Mouse (Mus musculus): Measurements from ENCODE around the gene Cyb5r3. TPM values are rescaled to one million over a fixed set of nuclear protein-coding genes. Genes with fewer than 3 reads are reported as not detected.
A peak's percentile ranks its signal among the peaks of the same experiment; 100 is the strongest.

Gene Cyb5r3
- 10 to 100 TPM; 67.9 to 69.6 TPM for total RNA-seq (2021)
- long read RNA-seq, experiment 1, transcript Cyb5r3-201 (9 exons, 2,422 nt): major isoform, 135 of 145 reads
- long read RNA-seq, experiment 1, partial matches to known transcripts: 1 of 145 reads
- long read RNA-seq, experiment 1, other reads (novel, unspliced or antisense): 5 of 145 reads
- long read RNA-seq, experiment 2, transcript Cyb5r3-201 (9 exons, 2,422 nt): major isoform, 111 of 118 reads
- long read RNA-seq, experiment 2, partial matches to known transcripts: 1 of 118 reads
- long read RNA-seq, experiment 2, other reads (novel, unspliced or antisense): 5 of 118 reads

GRCm38 (mm10) chr15:83172492-83173429 lies at the start of gene Cyb5r3:
Gene Cyb5r3, minus strand, starts transcription at chr15:83172592.
- DNase-seq (ENCODE audit: low spot score in 2 of 2): peak in 1 of 2 experiments; percentile 52
- intact Hi-C loops (cut with DNase I): no loop called here

GRCm38 (mm10) chr15:83221721-83222120 lies 49.3 kb upstream of the Cyb5r3 start:
- intact Hi-C loops (cut with DNase I): no loop called here
- DNase-seq (ENCODE audit: low spot score in 2 of 2): no peak

- intact Hi-C loops (cut with DNase I): no loop called here
- no peak for DNase-seq (ENCODE audit: low spot score in 2 of 2)
Measured at GRCm38 (mm10) chr15:83220368-83221013, 48.1 kb upstream of the Cyb5r3 start.

GRCm38 (mm10) chr15:83215322-83216216 lies 43.2 kb upstream of the Cyb5r3 start:
- intact Hi-C loops (cut with DNase I): no loop called here
- DNase-seq (ENCODE audit: low spot score in 2 of 2): no peak

GRCm38 (mm10) chr15:83210229-83210628 lies 37.8 kb upstream of the Cyb5r3 start:
- peak; percentile 69 to 77 for DNase-seq (ENCODE audit: low spot score in 2 of 2)
- intact Hi-C loops (cut with DNase I): loop anchor here (5.0 kb wide), 1 partner anchor 307 kb away; no protein-coding TSS in a partner anchor

- DNase-seq (ENCODE audit: low spot score in 2 of 2): no peak
- intact Hi-C loops (cut with DNase I): loop anchor here (5.0 to 10.0 kb wide), 3 partner anchors 52 to 405 kb away; no protein-coding TSS in a partner anchor
Measured at GRCm38 (mm10) chr15:83209719-83210118, 37.3 kb upstream of the Cyb5r3 start.

GRCm38 (mm10) chr15:83209092-83209695 lies 36.8 kb upstream of the Cyb5r3 start:
- no peak for DNase-seq (ENCODE audit: low spot score in 2 of 2)
- intact Hi-C loops (cut with DNase I): loop anchor here (5.0 to 10.0 kb wide), 2 partner anchors 52 to 404 kb away; no protein-coding TSS in a partner anchor

GRCm38 (mm10) chr15:83204731-83205451 lies 32.5 kb upstream of the Cyb5r3 start:
- intact Hi-C loops (cut with DNase I): loop anchor here (5.0 to 10.0 kb wide), 2 partner anchors 48 to 400 kb away; no protein-coding TSS in a partner anchor
- peak; percentile 59 to 67 for DNase-seq (ENCODE audit: low spot score in 2 of 2)

GRCm38 (mm10) chr15:83202412-83202811 lies 30.0 kb upstream of the Cyb5r3 start:
- intact Hi-C loops (cut with DNase I): loop anchor here (10.0 kb wide), 1 partner anchor 398 kb away; no protein-coding TSS in a partner anchor
- no peak for DNase-seq (ENCODE audit: low spot score in 2 of 2)

GRCm38 (mm10) chr15:83193413-83193812 lies 21.0 kb upstream of the Cyb5r3 start:
- intact Hi-C loops (cut with DNase I): no loop called here
- no peak for DNase-seq (ENCODE audit: low spot score in 2 of 2)

- intact Hi-C loops (cut with DNase I): no loop called here
- no peak for DNase-seq (ENCODE audit: low spot score in 2 of 2)
Measured at GRCm38 (mm10) chr15:83182351-83182750, 10.0 kb upstream of the Cyb5r3 start.

GRCm38 (mm10) chr15:83181800-83182330 lies 9.5 kb upstream of the Cyb5r3 start:
- DNase-seq (ENCODE audit: low spot score in 2 of 2): no peak
- intact Hi-C loops (cut with DNase I): no loop called here

GRCm38 (mm10) chr15:83180004-83180403 lies 7.6 kb upstream of the Cyb5r3 start:
- intact Hi-C loops (cut with DNase I): no loop called here
- no peak for DNase-seq (ENCODE audit: low spot score in 2 of 2)

- intact Hi-C loops (cut with DNase I): no loop called here
- no peak for DNase-seq (ENCODE audit: low spot score in 2 of 2)
Measured at GRCm38 (mm10) chr15:83176653-83177052, 4.3 kb upstream of the Cyb5r3 start.

GRCm38 (mm10) chr15:83173914-83174884 lies 1.8 kb upstream of the Cyb5r3 start:
- DNase-seq (ENCODE audit: low spot score in 2 of 2): no peak
- intact Hi-C loops (cut with DNase I): no loop called here
